Mouse (Mus musculus) megakaryocyte-erythroid progenitor cell, adult 5 weeks (primary cell): ENCODE data around the gene Hist1h1c. TPM values are rescaled to one million over a fixed set of nuclear protein-coding genes. Genes with fewer than 3 reads are reported as not detected.

Experiments
- polyA plus RNA-seq: library from polyadenylated mRNA; stranded (reverse); fragments of >175 nt; gene quantifications from 2 replicates; pipeline ENCODE4 v1.2.3, GENCODE M21; 2012

Gene Hist1h1c
- 100 and 116 TPM in 2 replicates for polyA plus RNA-seq

DNA sequence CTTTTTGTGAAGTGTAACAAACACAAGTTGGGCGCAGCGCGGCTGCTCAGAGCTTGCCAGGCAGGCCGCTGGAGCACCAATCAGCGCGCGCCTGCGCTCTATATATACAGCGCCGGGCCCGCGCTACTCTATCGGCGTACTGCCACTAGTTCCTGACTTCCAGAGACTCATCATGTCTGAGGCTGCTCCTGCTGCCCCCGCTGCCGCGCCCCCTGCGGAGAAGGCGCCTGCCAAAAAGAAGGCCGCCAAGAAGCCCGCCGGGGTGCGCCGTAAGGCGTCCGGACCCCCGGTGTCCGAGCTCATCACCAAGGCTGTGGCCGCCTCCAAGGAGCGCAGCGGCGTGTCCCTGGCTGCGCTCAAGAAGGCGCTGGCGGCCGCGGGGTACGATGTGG, at the start of gene Hist1h1c:
Hist1h1c (plus strand) TSS at position 132 of the 392 bp plus-strand sequence.

DNA sequence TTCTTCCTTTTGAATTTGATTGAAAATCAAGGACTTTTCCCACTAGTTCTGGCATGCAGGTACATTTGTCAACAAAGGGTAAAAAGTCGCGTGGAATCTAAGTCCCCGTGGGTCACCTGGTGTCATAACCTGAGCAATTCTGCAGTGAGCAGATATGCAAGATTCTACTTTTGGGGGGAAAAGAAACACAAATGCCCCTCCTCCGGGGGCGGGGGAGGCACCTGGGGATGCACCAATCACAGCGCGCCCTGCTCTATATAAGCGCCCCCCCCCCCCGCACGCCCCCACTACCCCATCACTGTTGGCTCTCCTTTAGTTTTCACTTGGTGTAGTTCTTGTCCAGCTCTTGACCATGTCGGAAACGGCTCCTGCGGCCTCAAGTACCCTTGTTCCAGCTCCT, 43.1 kb upstream of the Hist1h1c start, which contains the start of gene Hist1h1t:
Hist1h1t (plus strand) TSS at position 301 of the 400 bp plus-strand sequence.

DNA sequence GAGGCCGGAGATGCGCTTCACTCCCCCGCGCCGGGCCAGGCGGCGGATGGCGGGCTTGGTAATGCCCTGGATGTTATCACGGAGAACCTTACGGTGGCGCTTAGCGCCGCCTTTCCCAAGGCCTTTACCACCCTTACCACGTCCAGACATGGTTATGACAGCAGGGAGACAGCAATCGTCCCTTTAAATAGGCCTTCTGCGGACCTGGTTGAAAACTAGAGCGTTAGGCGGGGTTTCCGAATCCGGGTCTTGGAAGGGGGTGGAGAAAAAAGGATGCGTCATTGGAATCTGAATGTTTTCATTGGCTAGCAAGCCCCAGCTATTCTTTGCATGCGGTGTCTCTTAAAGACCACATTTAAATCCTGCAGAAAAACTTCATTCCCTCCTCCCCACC, 40.3 kb upstream of the Hist1h1c start, which contains the start of gene Hist1h4c:
Hist1h4c (minus strand) TSS at position 155 of the 394 bp plus-strand sequence.

DNA sequence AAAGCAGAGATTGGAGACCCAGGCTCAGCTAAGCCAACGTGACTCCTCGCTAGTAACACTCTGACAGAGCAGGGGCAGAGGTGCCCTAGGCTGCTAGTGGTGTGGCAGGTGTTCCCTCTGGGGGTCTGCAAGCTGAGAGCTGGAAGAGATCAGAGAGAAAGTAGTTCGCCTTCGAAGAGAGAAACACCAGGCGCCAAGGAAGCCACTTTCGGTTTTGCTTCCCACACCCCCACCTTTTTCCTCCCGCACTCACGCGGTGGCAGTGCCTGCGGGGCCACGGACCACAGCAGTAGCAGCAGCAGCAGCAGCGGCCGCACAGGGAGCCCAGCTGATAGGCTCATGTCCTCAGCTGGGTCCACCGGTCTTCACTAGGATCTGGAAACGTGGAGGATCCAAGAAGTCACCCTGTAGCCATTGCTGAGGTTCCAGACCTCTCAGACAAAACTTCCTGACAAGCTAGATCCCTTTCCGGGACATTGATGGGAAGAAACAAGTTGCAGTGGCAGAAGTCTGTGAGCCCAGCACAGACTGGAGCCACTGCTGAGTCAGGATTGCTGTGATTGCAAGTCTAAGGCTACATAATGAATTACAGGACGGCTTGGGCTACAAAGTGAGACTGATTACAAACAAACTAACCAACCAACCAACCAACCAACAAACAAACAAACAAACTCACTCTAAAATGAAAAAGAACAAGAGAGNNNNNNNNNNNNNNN, 28.1 kb upstream of the Hist1h1c start, which contains the start of gene Hfe:
Hfe (minus strand) TSS at position 481 of the 716 bp plus-strand sequence.

DNA sequence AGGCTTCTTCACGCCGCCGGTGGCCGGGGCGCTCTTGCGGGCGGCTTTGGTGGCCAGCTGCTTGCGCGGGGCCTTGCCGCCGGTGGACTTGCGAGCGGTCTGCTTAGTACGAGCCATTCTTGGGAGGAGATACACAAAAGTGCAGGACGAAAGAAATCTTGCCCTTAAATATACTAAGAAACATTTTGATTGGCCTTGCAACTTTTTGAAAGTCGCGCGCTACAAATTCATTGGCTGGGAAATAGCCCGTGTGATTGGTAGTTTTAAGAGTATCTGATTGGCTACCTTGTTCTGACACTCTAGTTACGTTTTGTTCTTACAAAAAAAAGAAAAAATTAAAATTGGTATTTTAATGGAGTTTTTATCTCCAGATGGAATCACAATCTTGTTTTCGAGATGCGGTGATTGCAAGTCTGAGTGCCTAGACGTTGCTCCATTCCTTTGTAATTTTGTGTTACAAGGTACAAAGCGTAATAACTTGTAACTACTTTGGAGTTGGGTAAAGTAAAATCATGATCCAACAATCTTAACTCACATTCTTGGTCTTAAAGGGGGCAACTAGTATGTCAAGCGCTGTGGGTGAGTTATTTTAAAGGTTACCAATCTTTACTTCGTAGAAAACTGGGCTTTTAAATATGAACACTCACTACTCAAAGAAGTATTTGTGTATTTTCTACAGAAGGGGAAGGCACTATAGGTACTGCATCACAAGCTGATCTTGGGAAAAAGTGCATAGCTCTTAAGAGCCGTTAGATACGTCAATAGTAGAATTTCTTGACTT, 7.0 kb downstream of the Hist1h1c start, which contains the start of gene Hist1h3c:
Hist1h3c (minus strand) TSS at position 222 of the 781 bp plus-strand sequence.

DNA sequence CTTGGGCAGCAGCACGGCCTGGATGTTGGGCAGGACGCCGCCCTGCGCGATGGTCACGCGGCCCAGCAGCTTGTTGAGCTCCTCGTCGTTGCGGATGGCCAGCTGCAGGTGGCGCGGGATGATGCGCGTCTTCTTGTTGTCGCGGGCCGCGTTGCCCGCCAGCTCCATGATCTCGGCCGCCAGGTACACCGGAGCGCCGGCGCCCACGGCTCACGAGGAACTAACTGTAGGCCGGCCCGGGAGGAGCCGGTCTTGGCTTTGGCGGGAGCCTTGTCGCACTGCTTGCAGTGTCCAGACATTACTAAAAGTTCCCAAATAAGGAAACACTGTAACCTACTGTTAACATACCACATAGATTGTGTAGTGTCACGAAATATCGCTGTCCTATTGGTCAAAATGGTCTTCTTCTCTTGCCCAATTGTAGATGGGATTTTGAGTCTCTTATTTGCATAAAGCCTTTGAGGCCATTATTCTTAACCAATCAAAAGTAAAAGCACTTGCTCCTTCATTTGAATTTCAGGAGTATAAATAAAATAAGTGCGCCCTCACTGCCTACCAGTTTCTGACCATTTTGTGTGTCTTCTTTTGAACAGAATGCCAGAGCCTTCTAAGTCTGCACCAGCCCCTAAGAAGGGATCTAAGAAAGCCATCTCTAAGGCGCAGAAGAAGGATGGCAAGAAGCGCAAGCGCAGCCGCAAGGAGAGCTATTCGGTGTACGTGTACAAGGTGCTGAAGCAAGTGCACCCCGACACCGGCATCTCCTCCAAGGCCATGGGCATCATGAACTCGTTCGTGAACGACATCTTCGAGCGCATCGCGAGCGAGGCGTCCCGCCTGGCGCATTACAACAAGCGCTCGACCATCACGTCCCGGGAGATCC, 7.8 kb downstream of the Hist1h1c start, which contains the start of gene Hist1h2bb:
Hist1h2bb (plus strand) TSS at position 534 of the 880 bp plus-strand sequence.

DNA sequence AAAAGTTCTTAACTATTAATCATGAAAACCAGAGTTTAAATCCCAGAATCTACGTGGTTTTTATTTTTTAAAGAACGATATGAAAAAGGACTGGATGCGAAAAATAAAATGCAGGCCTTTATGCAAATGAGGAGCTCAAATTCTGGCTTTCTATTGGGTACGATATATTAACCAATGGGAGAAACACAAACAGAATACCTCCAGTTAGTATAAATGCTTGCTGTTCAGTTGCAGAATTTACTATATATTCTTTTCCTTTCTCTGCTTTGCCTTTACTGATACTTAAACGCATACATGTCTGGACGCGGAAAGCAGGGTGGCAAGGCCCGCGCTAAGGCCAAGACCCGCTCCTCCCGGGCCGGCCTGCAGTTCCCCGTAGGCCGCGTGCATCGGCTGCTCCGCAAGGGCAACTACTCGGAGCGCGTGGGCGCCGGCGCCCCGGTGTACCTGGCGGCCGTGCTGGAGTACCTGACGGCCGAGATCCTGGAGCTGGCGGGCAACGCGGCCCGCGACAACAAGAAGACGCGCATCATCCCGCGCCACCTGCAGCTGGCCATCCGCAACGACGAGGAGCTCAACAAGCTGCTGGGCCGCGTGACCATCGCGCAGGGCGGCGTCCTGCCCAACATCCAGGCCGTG, 12.3 kb downstream of the Hist1h1c start, which contains the start of gene Hist1h2ab:
Hist1h2ab (plus strand) TSS at position 288 of the 639 bp plus-strand sequence.

DNA sequence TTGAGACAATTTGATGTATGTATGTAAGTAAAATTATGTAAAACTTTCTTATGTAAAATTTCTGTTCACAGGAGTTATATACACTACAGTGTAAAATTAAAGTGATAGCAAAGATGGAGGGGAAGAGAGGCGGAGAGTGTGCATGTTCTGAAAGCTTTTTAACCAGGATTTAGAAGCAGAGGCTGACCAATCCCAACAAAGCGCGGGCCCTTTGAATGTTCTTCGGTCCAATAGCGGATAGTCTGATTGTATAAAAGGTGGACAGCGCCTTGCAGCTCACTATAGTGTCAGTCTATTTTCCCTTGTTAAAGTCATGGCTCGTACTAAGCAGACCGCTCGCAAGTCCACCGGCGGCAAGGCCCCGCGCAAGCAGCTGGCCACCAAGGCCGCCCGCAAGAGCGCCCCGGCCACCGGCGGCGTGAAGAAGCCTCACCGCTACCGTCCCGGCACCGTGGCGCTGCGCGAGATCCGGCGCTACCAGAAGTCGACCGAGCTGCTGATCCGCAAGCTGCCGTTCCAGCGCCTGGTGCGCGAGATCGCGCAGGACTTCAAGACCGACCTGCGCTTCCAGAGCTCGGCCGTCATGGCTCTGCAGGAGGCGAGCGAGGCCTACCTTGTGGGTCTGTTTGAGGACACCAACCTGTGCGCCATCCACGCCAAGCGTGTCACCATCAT, 13.6 kb downstream of the Hist1h1c start, which contains the start of gene Hist1h3b:
Hist1h3b (plus strand) TSS at position 201 of the 675 bp plus-strand sequence.

DNA sequence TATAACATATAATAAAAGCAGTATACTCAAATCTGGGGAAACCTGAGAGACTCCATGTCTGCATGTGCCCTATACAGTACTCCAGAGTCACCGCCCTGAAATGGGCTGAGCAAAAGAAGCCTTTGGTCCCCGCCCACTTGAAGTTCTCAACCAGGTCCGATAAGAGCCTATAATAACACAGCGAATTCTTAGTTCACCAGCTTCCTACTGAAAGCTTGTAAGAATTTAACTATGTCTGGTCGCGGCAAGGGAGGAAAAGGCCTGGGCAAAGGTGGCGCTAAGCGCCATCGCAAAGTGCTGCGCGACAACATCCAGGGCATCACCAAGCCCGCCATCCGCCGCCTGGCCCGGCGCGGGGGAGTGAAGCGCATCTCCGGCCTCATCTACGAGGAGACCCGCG, 18.2 kb downstream of the Hist1h1c start, which contains the start of gene Hist1h4b:
Hist1h4b (plus strand) TSS at position 224 of the 400 bp plus-strand sequence.

DNA sequence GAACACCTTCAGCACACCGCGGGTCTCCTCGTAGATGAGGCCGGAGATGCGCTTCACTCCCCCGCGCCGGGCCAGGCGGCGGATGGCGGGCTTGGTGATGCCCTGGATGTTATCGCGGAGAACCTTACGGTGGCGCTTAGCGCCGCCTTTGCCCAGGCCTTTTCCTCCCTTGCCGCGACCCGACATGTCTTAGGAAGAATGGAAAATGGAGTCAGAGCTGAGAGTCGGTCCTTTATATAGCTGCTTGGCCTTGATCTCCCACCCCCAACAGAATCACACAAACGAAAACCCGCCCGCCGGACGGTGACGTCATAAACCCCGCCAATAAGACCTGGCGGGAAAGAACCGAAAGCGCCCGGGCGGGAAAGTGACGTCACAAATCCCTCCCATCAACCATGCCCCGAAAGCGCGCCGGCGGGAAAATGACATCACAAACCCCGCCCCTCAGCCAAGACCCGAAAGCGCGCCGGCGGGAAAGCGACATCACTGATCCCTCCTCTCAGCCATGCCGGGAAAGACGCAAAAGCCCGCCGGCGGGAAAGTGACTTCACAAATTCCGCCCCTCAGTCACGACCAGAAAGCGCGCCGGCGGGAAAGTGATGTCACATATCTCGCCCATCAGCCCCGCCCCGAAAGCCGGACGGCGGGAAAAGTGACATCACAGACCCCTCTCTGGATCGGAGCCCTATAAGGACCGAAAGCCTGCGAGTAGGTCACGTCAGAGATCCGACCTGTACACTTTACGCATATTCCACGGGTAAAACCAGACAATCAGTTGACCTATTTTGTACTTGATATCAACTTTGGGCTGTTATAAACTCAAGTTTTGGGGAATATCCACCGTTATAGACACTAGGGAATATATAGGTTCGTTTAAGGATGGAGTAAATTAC, 22.6 kb downstream of the Hist1h1c start, which contains the start of gene Hist1h4a:
Hist1h4a (minus strand) TSS at position 259 of the 893 bp plus-strand sequence.

DNA sequence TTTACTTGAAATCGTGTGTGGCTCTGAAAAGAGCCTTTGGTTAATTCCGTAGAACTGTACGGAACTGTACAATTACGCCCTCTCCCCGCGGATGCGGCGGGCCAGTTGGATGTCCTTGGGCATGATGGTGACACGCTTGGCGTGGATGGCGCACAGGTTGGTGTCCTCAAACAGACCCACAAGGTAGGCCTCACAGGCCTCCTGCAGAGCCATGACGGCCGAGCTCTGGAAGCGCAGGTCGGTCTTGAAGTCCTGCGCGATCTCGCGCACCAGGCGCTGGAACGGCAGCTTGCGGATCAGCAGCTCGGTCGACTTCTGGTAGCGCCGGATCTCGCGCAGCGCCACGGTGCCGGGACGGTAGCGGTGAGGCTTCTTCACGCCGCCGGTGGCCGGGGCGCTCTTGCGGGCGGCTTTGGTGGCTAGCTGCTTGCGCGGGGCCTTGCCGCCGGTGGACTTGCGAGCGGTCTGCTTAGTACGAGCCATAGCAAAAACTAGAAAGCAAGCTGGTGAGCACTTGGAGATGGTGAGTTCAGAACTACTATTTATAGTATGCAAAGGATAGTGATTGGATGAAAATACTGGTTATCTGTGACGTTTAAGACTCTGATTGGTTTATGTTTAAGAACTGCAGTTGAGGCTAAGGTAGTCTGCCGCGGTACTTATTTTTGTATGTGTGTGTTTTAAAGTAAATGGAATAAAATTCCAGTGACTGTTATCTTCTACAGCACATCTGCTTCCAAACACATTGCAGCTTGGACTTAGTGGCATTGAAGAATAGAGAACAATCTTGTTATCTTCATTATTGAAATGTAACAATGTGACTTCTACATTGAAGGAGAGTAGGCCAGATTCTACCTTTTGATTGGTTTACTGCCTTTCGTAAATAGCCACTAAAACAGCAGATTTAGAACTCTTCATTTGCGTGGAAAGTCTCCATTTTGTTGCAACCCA, 23.5 kb downstream of the Hist1h1c start, which contains the start of gene Hist1h3a:
Hist1h3a (minus strand) TSS at position 516 of the 951 bp plus-strand sequence.

DNA sequence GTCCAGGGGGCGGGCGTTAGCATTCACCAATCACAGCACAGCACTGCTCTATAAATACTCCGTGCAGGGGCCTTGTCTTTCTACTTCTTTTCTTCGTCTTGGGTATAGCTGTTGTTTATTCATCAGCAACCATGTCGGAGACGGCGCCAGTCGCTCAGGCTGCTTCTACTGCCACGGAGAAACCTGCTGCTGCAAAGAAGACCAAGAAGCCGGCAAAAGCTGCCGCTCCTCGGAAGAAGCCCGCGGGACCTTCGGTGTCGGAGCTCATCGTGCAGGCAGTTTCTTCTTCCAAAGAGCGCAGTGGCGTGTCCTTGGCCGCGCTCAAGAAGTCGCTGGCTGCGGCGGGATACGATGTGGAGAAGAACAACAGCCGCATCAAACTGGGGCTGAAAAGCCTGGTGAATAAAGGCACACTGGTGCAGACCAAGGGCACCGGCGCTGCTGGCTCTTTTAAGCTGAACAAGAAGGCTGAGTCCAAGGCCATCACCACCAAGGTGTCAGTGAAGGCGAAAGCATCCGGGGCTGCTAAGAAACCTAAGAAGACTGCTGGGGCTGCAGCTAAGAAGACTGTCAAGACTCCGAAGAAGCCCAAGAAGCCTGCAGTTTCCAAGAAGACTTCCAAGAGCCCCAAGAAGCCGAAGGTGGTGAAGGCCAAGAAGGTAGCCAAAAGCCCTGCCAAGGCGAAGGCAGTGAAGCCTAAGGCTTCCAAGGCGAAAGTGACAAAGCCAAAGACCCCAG, 25.1 kb downstream of the Hist1h1c start, which contains the start of gene Hist1h1a:
Hist1h1a (plus strand) TSS at position 81 of the 738 bp plus-strand sequence.

DNA sequence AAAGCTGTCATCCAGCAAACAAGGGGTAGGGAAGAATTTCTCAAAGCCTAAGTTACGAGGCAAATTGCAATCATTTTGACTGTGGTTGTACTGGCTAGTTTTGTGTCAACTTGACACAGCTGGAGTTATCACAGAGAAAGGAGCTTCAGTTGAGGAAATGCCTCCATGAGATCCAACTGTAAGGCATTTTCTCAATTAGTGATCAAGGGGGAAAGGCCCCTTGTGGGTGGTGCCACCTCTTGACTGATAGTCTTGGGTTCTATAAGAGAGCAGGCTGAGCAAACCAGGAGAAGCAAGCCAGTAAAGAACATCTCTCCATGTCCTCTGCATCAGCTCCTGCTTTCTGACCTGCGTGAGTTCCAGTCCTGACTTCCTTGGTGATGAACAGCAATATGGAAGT, 31.0 kb downstream of the Hist1h1c start, which contains the start of gene Trim38:
Trim38 (plus strand) TSS at position 301 of the 400 bp plus-strand sequence.

